Mouse (Mus musculus) myocyte (in vitro differentiated cells): ENCODE results near the gene Smco3. TPM values are rescaled to one million over a fixed set of nuclear protein-coding genes. Genes with fewer than 3 reads are reported as not detected.
"Not testable (repeated sequence)": the region's sequence is repeated elsewhere in the genome, so short reads cannot be mapped to it uniquely, and the experiment has no call there.

Experiments used
- H3K27me3 ChIP-seq: one replicate; pipeline ENCODE4 v1.6.1; 2011; ENCODE audit not compliant: control insufficient read depth, insufficient read depth, insufficient read length
- H3K36me3 ChIP-seq: one replicate; pipeline ENCODE4 v1.6.1; 2011; ENCODE audit not compliant: control insufficient read depth, insufficient read depth
- H3K4me2 ChIP-seq: one replicate; pipeline ENCODE4 v1.6.1; 2011; ENCODE audit warnings: low read depth, control low read depth
- H3K4me3 ChIP-seq: one replicate; pipeline ENCODE4 v1.5.1; 2011; ENCODE audit warnings: mild to moderate bottlenecking, control low read depth, moderate library complexity
- H3K79me2 ChIP-seq: one replicate; pipeline ENCODE4 v1.6.1; 2011; ENCODE audit not compliant: control insufficient read depth, insufficient read depth
- H3ac ChIP-seq: one replicate; pipeline ENCODE4 v1.6.1; 2011; ENCODE audit not compliant: control insufficient read depth, insufficient read length
- CEBPB ChIP-seq: IDR thresholded peaks from 2 replicates; pipeline ENCODE4 v1.6.1; 2011; ENCODE audit warnings: mild to moderate bottlenecking, moderate library complexity; ENCODE audit not compliant: poor library complexity, insufficient read depth, severe bottlenecking
- E2F4 ChIP-seq: IDR thresholded peaks from one replicate; pipeline ENCODE4 v1.6.1; 2011; ENCODE audit warnings: mild to moderate bottlenecking, control low read depth, moderate library complexity; ENCODE audit not compliant: insufficient read depth
- MAX ChIP-seq: IDR thresholded peaks from one replicate; pipeline ENCODE4 v1.6.1; 2011; ENCODE audit warnings: low read depth, mild to moderate bottlenecking, control low read depth
- MYOD1 ChIP-seq, 3 experiments: IDR thresholded peaks; one replicate each; pipeline ENCODE4 v1.6.1; 2011; ENCODE audit warnings: control low read depth in 2 of 3, low read depth in 2 of 3, mild to moderate bottlenecking in 2 of 3, moderate library complexity in 1 of 3; ENCODE audit not compliant: insufficient read length in 2 of 3, control insufficient read depth in 1 of 3
- MYOG ChIP-seq, 3 experiments: IDR thresholded peaks; one replicate each; pipeline ENCODE4 v1.6.1; 2011; ENCODE audit warnings: control low read depth in 2 of 3, low read depth in 2 of 3, mild to moderate bottlenecking in 2 of 3; ENCODE audit not compliant: insufficient read length in 2 of 3, control insufficient read depth in 1 of 3, insufficient read depth in 1 of 3
- POLR2A ChIP-seq: IDR thresholded peaks from one replicate; pipeline ENCODE4 v1.6.1; 2011; ENCODE audit warnings: low read depth, mild to moderate bottlenecking, control low read depth, moderate library complexity; ENCODE audit not compliant: insufficient read length
- POLR2AphosphoS2 ChIP-seq: IDR thresholded peaks from one replicate; pipeline ENCODE4 v1.6.1; 2011; ENCODE audit warnings: low read depth, control low read depth; ENCODE audit not compliant: insufficient read length
- REST ChIP-seq: IDR thresholded peaks from one replicate; pipeline ENCODE4 v1.6.1; 2011; ENCODE audit warnings: mild to moderate bottlenecking, control low read depth, moderate library complexity; ENCODE audit not compliant: insufficient read depth, insufficient read length
- SRF ChIP-seq: IDR thresholded peaks from one replicate; pipeline ENCODE4 v1.6.1; 2011; ENCODE audit warnings: low read depth; ENCODE audit not compliant: control insufficient read depth, insufficient read length
- TCF12 ChIP-seq: IDR thresholded peaks from one replicate; pipeline ENCODE4 v1.6.1; 2011; ENCODE audit warnings: mild to moderate bottlenecking, control low read depth; ENCODE audit not compliant: poor library complexity, insufficient read depth, severe bottlenecking
- TCF3 ChIP-seq: IDR thresholded peaks from one replicate; pipeline ENCODE4 v1.6.1; 2011; ENCODE audit warnings: low read depth, control low read depth; ENCODE audit not compliant: insufficient read length
- USF1 ChIP-seq: IDR thresholded peaks from one replicate; pipeline ENCODE4 v1.6.1; 2011; ENCODE audit warnings: low read depth, mild to moderate bottlenecking, control low read depth, moderate library complexity
- polyA plus RNA-seq: library from polyadenylated mRNA; unstranded; fragments of >200 nt; fragmentation: generic; extraction: Trizol; gene quantifications from one replicate; pipeline ENCODE4 v1.2.1, GENCODE M21; 2012; ENCODE audit warnings: missing spikeins

The Smco3 gene
- polyA plus RNA-seq, 1 experiment = 0.12 TPM

DNA sequence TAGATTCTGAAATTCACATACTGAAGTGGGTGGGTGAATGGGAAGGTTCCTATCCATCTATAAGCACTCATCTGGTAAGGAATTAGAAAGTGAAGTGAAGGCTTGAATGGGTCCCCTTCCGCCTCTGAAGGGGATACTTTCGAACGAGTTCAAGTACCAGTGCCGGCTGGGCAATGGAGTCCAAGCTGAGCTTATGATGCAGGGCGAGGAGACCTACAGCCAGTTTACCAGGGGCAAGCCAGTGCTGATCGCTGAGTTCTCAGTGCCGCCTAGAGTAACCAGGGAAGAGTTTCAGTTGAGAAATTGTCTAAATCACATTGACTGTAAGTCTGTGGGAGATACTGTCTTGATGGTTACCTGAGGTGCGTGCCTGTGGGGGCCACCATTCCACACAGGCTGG is 34.5 kb downstream of the Smco3 start:
- TF ChIP-seq MYOG (IDR thresholded peaks at IDR 0.05; ENCODE audit: control insufficient read depth in 1 of 3, insufficient read depth in 1 of 3, insufficient read length in 2 of 3, low read depth in 2 of 3) (no peak), TCF3 (no peak), E2F4 (no peak), POLR2A (no peak)
- Histone ChIP-seq H3ac (no peak overlapping the region), H3K4me3 (no peak overlapping the region), H3K79me2 (no peaks in the 10 kb centered on the region), H3K27me3 (no peaks in the 10 kb centered on the region), H3K4me2 (no peak overlapping the region), H3K36me3 (no peaks in the 10 kb centered on the region)

GRCm38 (mm10) chr6:136797874-136798693 is 37.2 kb downstream of the Smco3 start:
- H3K4me3 ChIP-seq = not testable (repeated sequence)

DNA sequence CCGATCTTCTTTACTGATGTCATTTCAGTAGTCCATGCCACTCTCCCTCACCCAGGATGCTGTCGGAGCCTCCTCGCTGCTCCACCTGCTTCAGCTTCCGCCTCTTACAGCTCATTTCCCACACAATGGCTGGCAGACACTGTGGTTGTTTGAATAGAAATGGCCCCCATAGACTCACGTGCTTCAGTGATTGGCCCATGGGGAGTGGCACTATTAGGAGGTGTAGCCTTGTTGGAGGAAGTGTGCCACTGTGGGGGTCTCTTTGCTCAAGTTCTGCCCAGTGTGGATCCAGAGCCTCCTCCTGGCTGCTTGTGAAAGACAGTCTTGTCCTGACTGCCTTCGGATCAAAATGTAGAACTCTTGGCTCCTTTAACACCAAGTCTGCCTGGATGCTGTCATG is 39.4 kb downstream of the Smco3 start:
- Histone ChIP-seq H3K36me3 (no peaks in the 10 kb centered on the region), H3K4me3 (no peak overlapping the region), H3ac (no peak overlapping the region), H3K27me3 (no peaks in the 10 kb centered on the region), H3K4me2 (no peak overlapping the region), H3K79me2 (no peaks in the 10 kb centered on the region)
- TF ChIP-seq E2F4 (no peak), REST (no peak), MAX (no peak), POLR2A (no peak), POLR2AphosphoS2 (no peak), MYOD1 (IDR thresholded peaks at IDR 0.05; ENCODE audit: control insufficient read depth in 1 of 3, insufficient read length in 2 of 3, low read depth in 2 of 3) (no peak), USF1 (no peak), TCF12 (no peak), CEBPB (no peak), MYOG (IDR thresholded peaks at IDR 0.05; ENCODE audit: control insufficient read depth in 1 of 3, insufficient read depth in 1 of 3, insufficient read length in 2 of 3, low read depth in 2 of 3) (no peak), TCF3 (no peak), SRF (no peak)

More at GRCm38 (mm10) chr6:136797874-136798693, 37.2 kb downstream of the Smco3 start:
- not testable (repeated sequence) for H3ac ChIP-seq, H3K4me2 ChIP-seq, H3K27me3 ChIP-seq, H3K36me3 ChIP-seq, H3K79me2 ChIP-seq

GRCm38 (mm10) chr6:136795110-136795509 is 40.1 kb downstream of the Smco3 start:
- no peak overlapping the region for H3K4me3 ChIP-seq
- no peaks in the 10 kb centered on the region for H3K79me2 ChIP-seq
- H3K4me2 ChIP-seq = no peak overlapping the region
- TF ChIP-seq TCF3 (no peak), REST (no peak), TCF12 (no peak), POLR2AphosphoS2 (no peak), E2F4 (no peak), USF1 (no peak), CEBPB (no peak), SRF (no peak), MYOD1 (IDR thresholded peaks at IDR 0.05; ENCODE audit: control insufficient read depth in 1 of 3, insufficient read length in 2 of 3, low read depth in 2 of 3) (no peak), POLR2A (no peak), MAX (no peak), MYOG (IDR thresholded peaks at IDR 0.05; ENCODE audit: control insufficient read depth in 1 of 3, insufficient read depth in 1 of 3, insufficient read length in 2 of 3, low read depth in 2 of 3) (no peak)
- H3ac ChIP-seq = no peak overlapping the region
- no peaks in the 10 kb centered on the region for H3K36me3 ChIP-seq
- H3K27me3 ChIP-seq = no peaks in the 10 kb centered on the region

GRCm38 (mm10) chr6:136793831-136794525 is 41.3 kb downstream of the Smco3 start:
- no peaks in the 10 kb centered on the region for H3K79me2 ChIP-seq
- no peaks in the 10 kb centered on the region for H3K36me3 ChIP-seq
- TF ChIP-seq SRF (no peak), MYOD1 (IDR thresholded peaks at IDR 0.05; ENCODE audit: control insufficient read depth in 1 of 3, insufficient read length in 2 of 3, low read depth in 2 of 3) (no peak), E2F4 (no peak), CEBPB (no peak)
- no peak overlapping the region for H3K4me2 ChIP-seq
- no peak overlapping the region for H3K4me3 ChIP-seq
- no peak overlapping the region for H3ac ChIP-seq
- no peaks in the 10 kb centered on the region for H3K27me3 ChIP-seq
